Mouse (Mus musculus): ENCODE data around the gene Slc44a5. TPM values are rescaled to one million over a fixed set of nuclear protein-coding genes. Genes with fewer than 3 reads are reported as not detected.

Gene Slc44a5
- polyA plus RNA-seq, 1 experiment = 0.07 TPM

DNA sequence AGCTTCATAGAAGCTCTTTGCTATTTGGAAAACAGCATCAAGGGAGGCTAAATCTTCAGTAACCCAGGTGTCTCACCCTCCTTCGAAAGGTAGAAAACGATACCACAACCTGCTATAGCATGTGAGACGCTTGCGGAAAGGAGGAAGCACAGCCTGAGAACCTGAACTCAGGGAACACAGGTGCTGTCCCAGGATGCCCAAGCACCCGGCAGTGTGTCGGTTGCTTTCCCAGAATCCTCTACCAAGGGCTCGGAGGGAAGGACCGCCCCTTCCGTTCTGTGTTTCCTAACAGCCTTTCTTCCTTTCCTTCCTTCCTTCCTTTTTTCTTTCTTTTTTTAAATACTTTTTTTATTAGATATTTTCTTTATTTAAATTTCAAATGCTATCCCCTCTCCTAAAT lies 326.8 kb downstream of the Slc44a5 start:
- DNase-seq (ENCODE audit: low read depth) = no peak

- no peak for DNase-seq (ENCODE audit: low read depth)
These were observed 327.9 kb downstream of the Slc44a5 start for GRCm38 (mm10) chr3:154301102-154301501.

DNA sequence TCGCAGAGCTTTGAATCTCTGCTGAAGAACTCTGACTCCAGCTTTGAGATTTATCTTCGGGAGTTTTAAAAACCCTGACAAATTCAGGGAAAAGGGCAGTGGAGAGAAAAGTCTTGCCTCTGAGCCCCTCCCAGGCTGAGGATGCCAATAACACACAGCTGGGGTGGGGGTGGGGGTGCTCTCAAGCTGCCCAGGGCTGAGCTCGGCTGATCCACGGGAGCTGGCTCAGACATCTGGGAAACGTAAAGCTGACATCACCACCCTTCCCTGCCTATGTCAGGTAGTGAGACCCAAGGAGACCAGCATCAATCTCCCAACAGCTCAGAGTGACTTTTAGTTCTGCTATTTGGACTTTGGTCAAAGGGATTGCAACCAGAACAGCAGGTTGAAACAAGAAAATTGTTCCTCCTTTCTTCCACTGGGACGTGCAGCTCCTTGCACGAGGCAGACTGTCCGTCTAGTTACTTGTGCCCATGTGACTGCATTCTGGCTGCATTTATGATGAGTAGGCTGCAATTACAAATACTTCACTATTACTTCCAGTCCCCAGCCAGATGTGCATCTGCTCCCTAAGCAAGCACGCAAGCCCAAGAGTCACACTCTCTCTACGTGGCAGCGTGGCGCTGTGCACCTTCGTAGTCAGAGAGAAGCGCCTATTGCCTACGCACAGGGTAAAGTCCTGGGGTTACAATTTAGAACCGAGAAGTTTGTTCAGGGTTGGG lies 332.1 kb downstream of the Slc44a5 start:
- DNase-seq (ENCODE audit: low read depth) = no peak

GRCm38 (mm10) chr3:154317651-154318248 lies 344.5 kb downstream of the Slc44a5 start:
- DNase-seq (ENCODE audit: low read depth) = no peak

Other genes with a start within 250 kb of the Slc44a5 start
- 1.4 and 2.3 TPM in 2 replicates for gene St6galnac3, start 248.3 kb upstream of the Slc44a5 start, polyA plus RNA-seq (2012; rRNA removed)
- 0.20 and 0.52 TPM in 2 replicates for gene Asb17, start 129.2 kb upstream of the Slc44a5 start, polyA plus RNA-seq (2012; rRNA removed)
- 0.09 TPM in 1 of 2 replicates, not detected in the other for gene Msh4, start 67.3 kb upstream of the Slc44a5 start, polyA plus RNA-seq (2012; rRNA removed)
- 35.9 and 40.6 TPM in 2 replicates for gene Rabggtb, start 60.4 kb upstream of the Slc44a5 start, polyA plus RNA-seq (2012; rRNA removed)
- gene Acadm, start 28.8 kb upstream of the Slc44a5 start, polyA plus RNA-seq (2012; rRNA removed) = 98.2 and 101 TPM in 2 replicates